22 mouse cellular contexts compared by ENCODE assay signal in the genomic region with DNA sequence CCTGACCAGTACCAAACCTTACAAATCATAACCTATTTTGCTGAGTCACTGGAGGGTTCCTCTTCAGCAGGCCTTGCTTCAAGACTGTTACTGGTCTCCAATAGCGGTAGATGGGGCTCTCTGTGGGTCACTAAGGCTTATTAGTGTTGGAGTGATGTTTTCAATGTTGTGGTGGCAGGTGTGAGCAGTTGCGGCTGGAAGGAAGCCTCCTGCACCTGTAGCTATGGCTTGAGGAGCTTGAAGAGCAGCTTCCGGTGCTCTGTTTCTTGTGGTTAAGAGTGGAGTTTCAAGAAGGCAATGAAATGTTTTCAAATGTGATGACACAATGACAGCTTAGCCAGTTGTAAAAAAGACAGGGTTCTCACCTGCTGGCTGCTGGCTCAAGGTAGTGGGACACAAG.
DNase-seq lines count a peak whose midpoint lies in the region; ATAC-seq and TF ChIP-seq lines count a peak whose summit lies in the region.
"Had no signal": no experiment of that assay in that cellular context is flagged by ENCODE, and none has a peak within 500 bp of the region (broad histone marks: within the 10 kb centered on the region; RNA-seq: fewer than 3 reads in every experiment).

No protein-coding gene starts in this region.

- intact Hi-C loops in heart, postnatal 25 days (cut with DNase I): no loop called here

- no peaks in the 10 kb centered on the region for H3K9me3 ChIP-seq in heart, embryonic 16.5 days (replicated peaks; ENCODE audit: control insufficient read depth, low read length)
- no peaks in the 10 kb centered on the region for H3K9me3 ChIP-seq in midbrain, embryonic 11.5 days (ENCODE audit: control insufficient read depth, low read length)
- H3K9me3 ChIP-seq: forebrain, embryonic 12.5 days; G1E; limb, embryonic 10.5 days; megakaryocyte, embryonic 14.5 days; midbrain, embryonic 15.5 days had no signal

- no peak for DNase-seq in heart, postnatal 25 days (ENCODE audit: low spot score)
- DNase-seq in thymus, adult 2 months: peak; percentile 66
- DNase-seq in gastrocnemius, adult 8-10 months (ENCODE audit: low spot score in 2 of 2): no peak
- no peak for DNase-seq in left cerebral cortex, adult 9 months (ENCODE audit: low spot score in 2 of 2)
- no peak for DNase-seq in layer of hippocampus, postnatal 10 days (ENCODE audit: low spot score in 2 of 2)
- no peak for DNase-seq in midbrain, embryonic 11.5 days (ENCODE audit: low spot score, missing footprints)
- DNase-seq: cerebellum, adult 2 months; gastrocnemius, adult 2 months; heart, adult 18-20 months; kidney, adult 2 months; kidney, postnatal 25 days; liver, postnatal 0 days; lung, postnatal 10 days; spleen, adult 18-20 months had no signal

- no peak overlapping the region for H3K9ac ChIP-seq in heart, embryonic 16.5 days (ENCODE audit: low read length)
- no peak overlapping the region for H3K9ac ChIP-seq in midbrain, embryonic 11.5 days (ENCODE audit: low read length)
- H3K9ac ChIP-seq: forebrain, embryonic 12.5 days; liver, postnatal 0 days; midbrain, embryonic 15.5 days had no signal

- no peak overlapping the region for H3K27ac ChIP-seq in heart, embryonic 16.5 days (ENCODE audit: low read length)
- H3K27ac ChIP-seq in thymus, adult 2 months (ENCODE audit: control insufficient read depth, insufficient read depth, low read length): peak overlapping the region; percentile 87
- no peak overlapping the region for H3K27ac ChIP-seq in midbrain, embryonic 11.5 days (ENCODE audit: low read depth, low read length)
- H3K27ac ChIP-seq: forebrain, embryonic 12.5 days; gastrocnemius, adult 2 months; left cerebral cortex, adult 2 months; limb, embryonic 10.5 days; midbrain, embryonic 15.5 days had no signal

- 0 out of 2 replicates have a peak, but pooled peaks have one; percentile 41 for ATAC-seq in heart, embryonic 16.5 days (replicated peaks; ENCODE audit: extremely low read depth, insufficient read depth, low FRiP score)
- ATAC-seq in activated CD4-positive, CD25-positive, alpha-beta regulatory T cell, adult 4 months: peak; percentile 96
- no peak for ATAC-seq in midbrain, embryonic 11.5 days (ENCODE audit: low FRiP score)
- ATAC-seq: liver, postnatal 0 days; midbrain, embryonic 15.5 days had no signal

- 83% methylated on average over 3 of the region's 3 CpGs for WGBS in heart, embryonic 16.5 days
- WGBS in thymus, adult 2 months: 8% methylated on average over 3 of the region's 3 CpGs
- WGBS in midbrain, embryonic 11.5 days: 96% methylated on average over 3 of the region's 3 CpGs

- no peak overlapping the region for H3K4me3 ChIP-seq in heart, embryonic 16.5 days (ENCODE audit: low read length)
- H3K4me3 ChIP-seq in thymus, adult 2 months (ENCODE audit: control insufficient read depth, insufficient read depth, low read length): no peak overlapping the region
- no peak overlapping the region for H3K4me3 ChIP-seq in midbrain, embryonic 11.5 days (ENCODE audit: low read depth, low read length)
- H3K4me3 ChIP-seq: forebrain, embryonic 12.5 days; gastrocnemius, adult 2 months; left cerebral cortex, adult 2 months; limb, embryonic 10.5 days; megakaryocyte, embryonic 14.5 days; midbrain, embryonic 15.5 days had no signal

- no peaks in the 10 kb centered on the region for H3K27me3 ChIP-seq in heart, embryonic 16.5 days (ENCODE audit: control insufficient read depth, insufficient read depth, low read length)
- H3K27me3 ChIP-seq in thymus, adult 2 months (ENCODE audit: control insufficient read depth, insufficient read depth, low read length): no peaks in the 10 kb centered on the region
- H3K27me3 ChIP-seq in midbrain, embryonic 11.5 days (ENCODE audit: control insufficient read depth, insufficient read depth, low read length): no peaks in the 10 kb centered on the region
- H3K27me3 ChIP-seq: forebrain, embryonic 12.5 days; megakaryocyte, embryonic 14.5 days; midbrain, embryonic 15.5 days had no signal

- TF ChIP-seq POLR2A in thymus, adult 2 months (IDR thresholded peaks at IDR 0.05; ENCODE audit: control insufficient read depth, extremely low read depth, insufficient read depth, low read length, poor library complexity): no peak

- H3K4me1 ChIP-seq in heart, embryonic 16.5 days (ENCODE audit: control insufficient read depth, insufficient read depth, low read length): peaks cover 3% of the 10 kb centered on the region
- H3K4me1 ChIP-seq in thymus, adult 2 months (replicated peaks; ENCODE audit: control insufficient read depth, insufficient read depth, low read length): peaks cover 12% of the 10 kb centered on the region
- no peaks in the 10 kb centered on the region for H3K4me1 ChIP-seq in midbrain, embryonic 11.5 days (ENCODE audit: control insufficient read depth, insufficient read depth, low read length)
- H3K4me1 ChIP-seq: forebrain, embryonic 12.5 days; megakaryocyte, embryonic 14.5 days; midbrain, embryonic 15.5 days had no signal

- no peak for TF ChIP-seq CTCF in thymus, adult 2 months (IDR thresholded peaks at IDR 0.05; ENCODE audit: borderline replicate concordance, control insufficient read depth, extremely low read depth, insufficient read depth, low read length, poor library complexity)

- no peak overlapping the region for H3K4me2 ChIP-seq in heart, embryonic 16.5 days (ENCODE audit: low read depth, low read length)
- no peak overlapping the region for H3K4me2 ChIP-seq in midbrain, embryonic 11.5 days
- H3K4me2 ChIP-seq: forebrain, embryonic 12.5 days; midbrain, embryonic 15.5 days had no signal

- no peaks in the 10 kb centered on the region for H3K36me3 ChIP-seq in heart, embryonic 16.5 days (ENCODE audit: control insufficient read depth, insufficient read depth)
- H3K36me3 ChIP-seq in thymus, adult 2 months (ENCODE audit: control insufficient read depth, insufficient read depth, low read length): no peaks in the 10 kb centered on the region
- H3K36me3 ChIP-seq in midbrain, embryonic 11.5 days (ENCODE audit: control insufficient read depth, insufficient read depth, low read length): no peaks in the 10 kb centered on the region
- H3K36me3 ChIP-seq: forebrain, embryonic 12.5 days; G1E; limb, embryonic 10.5 days; midbrain, embryonic 15.5 days had no signal
